Mouse (Mus musculus): ENCODE data around the gene Il6ra.

Il6ra gene

GRCm38 (mm10) chr3:89909703-89910542 is 3.1 kb downstream of the Il6ra start:
- no peak for DNase-seq (ENCODE audit: low spot score in 2 of 2)

DNA sequence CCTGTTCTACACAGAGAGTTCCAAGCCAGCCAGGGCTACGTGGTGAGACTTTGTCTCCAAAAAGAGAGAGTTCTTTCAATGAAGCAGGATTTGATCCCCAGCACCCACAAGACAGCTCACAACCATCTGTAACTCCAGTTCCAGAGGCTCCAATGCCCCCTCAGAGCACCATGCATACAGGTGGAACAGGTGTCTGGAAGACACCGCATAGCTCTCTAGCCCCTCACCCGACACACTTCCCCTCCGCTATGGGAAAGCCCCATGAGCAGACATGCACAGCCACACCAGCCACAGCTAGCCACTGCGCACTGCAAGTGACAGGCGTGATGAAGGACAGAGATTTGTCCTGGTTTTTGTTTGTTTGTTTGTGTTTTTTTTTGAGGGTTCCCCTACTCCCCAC is 4.2 kb downstream of the Il6ra start:
- DNase-seq (ENCODE audit: low spot score in 2 of 2): no peak

- DNase-seq (ENCODE audit: low spot score in 2 of 2): no peak
These were observed 5.2 kb downstream of the Il6ra start for GRCm38 (mm10) chr3:89907846-89908245.

GRCm38 (mm10) chr3:89899511-89899908 is 13.5 kb downstream of the Il6ra start:
- no peak for DNase-seq (ENCODE audit: low spot score in 2 of 2)

DNA sequence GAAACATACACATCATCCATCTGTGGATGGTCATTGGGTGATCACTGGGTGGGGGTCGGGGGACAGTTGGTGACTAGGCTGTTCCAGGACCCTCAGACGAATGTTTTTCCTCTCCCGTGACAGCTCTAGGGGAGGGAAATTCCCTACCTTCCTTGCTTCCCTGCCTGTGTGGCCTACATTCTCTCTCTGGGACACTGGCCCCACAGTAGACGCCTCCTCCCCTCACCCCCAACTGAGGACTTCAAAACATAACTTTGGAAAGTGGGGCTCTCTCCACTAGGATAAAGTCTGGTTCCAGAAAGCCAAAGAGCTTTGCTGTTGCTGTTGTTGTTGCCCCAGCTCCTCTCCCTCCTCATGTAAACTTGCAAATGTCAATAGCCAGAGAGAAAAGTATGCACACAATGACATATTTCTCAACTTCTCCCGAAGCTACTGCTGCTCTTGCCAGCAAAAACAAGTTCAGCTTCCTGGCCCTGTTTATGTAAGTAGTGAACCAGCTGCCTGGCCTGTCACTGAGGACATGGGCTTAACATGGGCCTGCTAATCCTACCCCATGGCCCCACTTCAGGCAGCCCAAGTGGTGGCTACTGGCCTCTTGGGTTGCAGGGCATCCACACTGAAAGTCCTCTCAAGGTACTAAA is 14.0 kb downstream of the Il6ra start:
- DNase-seq (ENCODE audit: low spot score in 2 of 2): no peak

DNA sequence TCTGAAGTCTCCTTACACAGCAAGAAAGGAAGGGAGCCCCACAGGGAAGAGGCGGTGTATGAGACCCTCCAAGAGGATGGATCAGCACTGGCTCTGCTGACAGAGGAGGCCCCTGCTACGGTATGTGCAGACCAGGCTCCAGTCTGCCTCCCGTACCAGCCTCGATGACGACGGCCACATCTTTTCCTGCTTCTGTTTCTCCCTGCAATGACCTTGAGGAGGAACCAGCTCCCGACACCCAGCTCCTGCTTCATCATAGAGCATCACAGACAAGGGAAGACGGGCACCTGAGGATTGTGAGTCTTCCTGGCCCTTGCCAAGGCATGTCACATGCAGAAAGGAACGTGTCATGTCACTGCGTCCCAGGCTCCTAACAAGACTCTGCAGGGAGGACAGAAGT is 15.0 kb downstream of the Il6ra start:
- DNase-seq (ENCODE audit: low spot score in 2 of 2): no peak

- DNase-seq (ENCODE audit: low spot score in 2 of 2): no peak
These were observed 15.7 kb downstream of the Il6ra start for GRCm38 (mm10) chr3:89897204-89897796.

DNA sequence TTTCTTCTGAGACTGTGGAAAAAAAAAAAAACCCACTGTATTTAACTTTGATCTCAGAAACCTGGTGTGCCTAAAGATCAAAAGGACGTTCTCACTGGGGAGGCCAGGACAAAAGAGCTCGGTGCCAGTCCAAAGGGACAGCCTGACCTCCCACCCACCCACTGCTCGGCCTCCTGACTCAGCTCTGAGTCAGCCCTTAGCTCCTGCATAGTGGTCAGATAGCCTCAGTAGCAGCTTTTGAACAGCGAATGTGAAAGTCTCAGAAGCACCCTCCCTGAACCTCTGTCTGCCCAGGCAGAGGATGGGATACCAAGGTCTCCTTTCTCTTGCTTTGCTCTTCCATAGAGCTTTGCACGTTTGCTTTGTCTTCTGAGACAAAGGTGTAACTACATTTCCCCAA is 16.4 kb downstream of the Il6ra start:
- no peak for DNase-seq (ENCODE audit: low spot score in 2 of 2)

- no peak for DNase-seq (ENCODE audit: low spot score in 2 of 2)
These were observed 20.4 kb downstream of the Il6ra start for GRCm38 (mm10) chr3:89892517-89893106.

DNA sequence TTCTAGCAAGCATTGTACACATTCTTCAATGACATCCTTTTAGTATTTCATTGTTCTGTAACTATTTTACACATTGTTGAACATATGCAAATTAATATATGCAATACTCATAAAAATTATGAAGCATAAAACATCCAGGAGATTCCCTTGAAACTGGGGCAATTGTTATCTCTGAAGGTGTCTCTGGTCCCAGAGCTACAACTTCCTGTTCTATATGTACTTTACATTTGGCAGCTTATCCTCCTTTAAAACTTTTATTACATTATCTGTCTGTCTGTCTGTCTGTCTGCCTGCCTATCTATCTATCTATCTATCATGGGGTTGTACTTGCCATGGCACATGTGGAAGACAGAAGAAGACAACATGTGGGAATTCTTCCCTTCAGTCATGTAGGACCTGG is 21.3 kb downstream of the Il6ra start:
- no peak for DNase-seq (ENCODE audit: low spot score in 2 of 2)

DNA sequence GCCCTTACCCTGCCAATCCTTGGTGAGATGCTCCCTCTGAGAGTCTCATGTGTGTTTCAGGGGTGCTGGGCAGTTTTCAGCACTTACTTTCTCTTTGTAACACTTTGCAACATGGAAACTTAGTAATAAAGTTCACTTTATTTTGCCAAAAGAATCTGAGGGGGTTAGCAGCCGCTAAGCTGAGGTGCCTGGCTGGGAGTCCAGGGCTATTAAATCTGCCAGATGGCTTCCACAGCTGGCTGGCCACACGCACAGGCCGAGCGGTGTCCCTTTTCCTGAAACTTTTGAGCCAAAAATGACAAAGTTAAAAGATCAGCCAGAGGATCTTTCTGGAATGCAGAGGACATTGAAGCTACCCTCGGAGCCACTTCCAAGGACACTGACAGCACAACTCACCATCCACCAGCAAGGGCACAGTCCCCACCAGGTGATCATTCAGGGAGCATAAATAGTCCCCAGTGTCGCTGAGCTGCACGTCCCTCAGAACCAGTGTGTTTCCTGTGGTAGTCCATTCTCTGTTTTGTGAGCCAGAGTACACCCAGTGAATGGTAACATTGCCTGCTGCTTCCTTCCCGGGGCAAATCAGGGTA is 23.1 kb downstream of the Il6ra start:
- no peak for DNase-seq (ENCODE audit: low spot score in 2 of 2)

GRCm38 (mm10) chr3:89887582-89888230 is 25.3 kb downstream of the Il6ra start:
- DNase-seq (ENCODE audit: low spot score in 2 of 2): no peak

GRCm38 (mm10) chr3:89885766-89886165 is 27.2 kb downstream of the Il6ra start:
- DNase-seq (ENCODE audit: low spot score in 2 of 2): no peak

DNA sequence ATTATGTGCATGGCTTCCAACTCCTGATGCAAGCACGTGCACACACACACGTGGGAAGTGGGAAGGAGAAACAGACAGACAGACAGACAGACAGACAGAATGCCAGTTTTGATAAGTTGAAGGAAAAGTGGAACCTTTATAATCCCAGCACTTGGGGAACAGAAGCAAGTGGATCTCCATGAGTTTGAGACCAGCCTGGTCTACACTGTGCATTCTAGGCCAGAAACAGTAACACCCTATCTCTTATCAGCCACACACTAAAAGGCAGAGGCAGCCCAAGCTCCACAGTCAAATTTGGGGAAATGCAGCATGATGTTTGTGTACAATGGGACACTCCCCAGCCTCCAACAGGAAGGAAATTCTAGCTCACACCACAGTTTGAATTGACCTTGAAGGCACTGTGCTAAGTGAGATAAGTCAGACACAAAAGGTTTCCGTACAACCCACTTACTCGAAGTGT is 29.4 kb downstream of the Il6ra start:
- no peak for DNase-seq (ENCODE audit: low spot score in 2 of 2)

- DNase-seq (ENCODE audit: low spot score in 2 of 2): no peak
These were observed 30.3 kb downstream of the Il6ra start for GRCm38 (mm10) chr3:89882556-89883181.

- no peak for DNase-seq (ENCODE audit: low spot score in 2 of 2)
These were observed 32.8 kb downstream of the Il6ra start for GRCm38 (mm10) chr3:89880036-89880851.

- DNase-seq (ENCODE audit: low spot score in 2 of 2): no peak
These were observed 33.7 kb downstream of the Il6ra start for GRCm38 (mm10) chr3:89879326-89879725.

DNA sequence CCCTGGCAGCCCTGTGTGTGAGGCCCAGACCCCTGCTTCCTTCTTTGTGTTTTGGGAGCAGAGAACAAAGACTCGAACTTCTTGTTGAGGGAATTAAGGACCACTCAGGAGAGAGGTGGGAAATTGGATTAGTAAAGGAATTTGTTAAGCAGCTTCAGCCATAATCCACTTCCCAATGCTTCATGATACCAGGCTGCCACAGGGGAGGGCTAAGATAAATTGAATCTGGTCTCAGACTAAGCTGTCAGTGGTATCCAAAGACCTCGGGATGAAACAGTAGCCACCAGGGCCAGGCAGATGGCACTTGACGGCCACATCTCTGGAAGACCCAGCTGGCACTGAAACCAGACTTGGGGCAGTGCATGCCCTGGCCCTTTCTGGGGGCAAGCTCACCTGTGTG is 34.5 kb downstream of the Il6ra start:
- DNase-seq (ENCODE audit: low spot score in 2 of 2): no peak

DNA sequence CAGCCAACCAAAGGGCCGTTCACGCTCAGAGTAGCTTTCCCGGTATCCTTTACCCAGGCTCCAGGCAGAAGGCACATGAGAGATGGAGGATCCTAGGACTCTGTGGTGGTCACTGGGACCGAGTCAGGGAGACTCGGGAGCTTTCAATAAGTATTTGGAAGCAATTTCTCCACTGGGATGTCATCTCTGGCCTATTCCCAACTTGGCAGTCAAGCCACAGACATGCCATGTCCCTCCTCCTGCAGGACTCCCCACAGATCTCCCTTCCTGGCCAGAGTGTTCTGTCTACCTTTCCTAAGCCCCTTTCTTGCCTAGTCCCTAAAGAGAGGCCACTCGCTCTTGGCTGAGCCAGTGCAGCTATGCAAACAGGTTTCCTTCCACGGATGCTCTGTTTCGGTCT is 35.9 kb downstream of the Il6ra start:
- no peak for DNase-seq (ENCODE audit: low spot score in 2 of 2)

GRCm38 (mm10) chr3:89876469-89876868 is 36.5 kb downstream of the Il6ra start:
- no peak for DNase-seq (ENCODE audit: low spot score in 2 of 2)

All from right cerebral cortex, postnatal 10 days (tissue).